8 mouse cellular contexts compared by ENCODE assay signal in the genomic region with DNA sequence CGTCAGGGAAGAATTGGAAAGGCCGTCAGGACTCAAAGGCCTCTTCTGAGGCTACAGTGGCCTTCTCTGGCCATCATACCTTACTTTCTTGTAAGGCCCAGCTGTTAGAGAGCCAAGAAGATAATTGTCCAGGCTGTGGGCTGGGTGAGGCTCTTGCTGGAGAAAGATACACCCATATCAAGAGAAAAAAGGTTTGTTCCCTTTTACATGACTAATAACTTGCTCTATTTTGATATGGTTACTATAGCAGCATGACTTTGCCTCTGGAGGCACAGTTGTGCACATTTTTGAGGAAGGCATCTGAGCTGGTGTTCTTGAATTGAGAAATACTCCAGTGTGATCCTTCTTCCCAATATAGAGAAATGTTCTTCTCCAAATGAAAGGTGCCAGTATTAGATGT. TPM values are rescaled to one million over a fixed set of nuclear protein-coding genes. Genes with fewer than 3 reads are reported as not detected.
DNase-seq lines count a peak whose midpoint lies in the region; ATAC-seq and TF ChIP-seq lines count a peak whose summit lies in the region.

No protein-coding gene starts in this region.

- peak overlapping the region; percentile 97 for H3K9ac ChIP-seq in forebrain, postnatal 0 days
- H3K9ac ChIP-seq in neural tube, embryonic 14.5 days (replicated peaks; ENCODE audit: low read depth, low read length), result peak overlapping the region; percentile 94

- ATAC-seq in forebrain, postnatal 0 days, result no peak
- ATAC-seq in neural tube, embryonic 14.5 days (ENCODE audit: low read depth), result no peak

- H3K36me3 ChIP-seq in forebrain, postnatal 0 days (ENCODE audit: insufficient read depth), result peaks cover 16% of the 10 kb centered on the region
- peaks cover 17% of the 10 kb centered on the region for H3K36me3 ChIP-seq in neural tube, embryonic 14.5 days (ENCODE audit: control insufficient read depth, insufficient read depth, low read length)

- no peak overlapping the region for H3K27ac ChIP-seq in forebrain, postnatal 0 days (ENCODE audit: low read depth, low read length)
- no peak overlapping the region for H3K27ac ChIP-seq in neural tube, embryonic 14.5 days (ENCODE audit: low read depth, low read length)

- H3K4me3 ChIP-seq in forebrain, postnatal 0 days (ENCODE audit: low read depth, low read length), result peak overlapping the region; percentile 96
- H3K4me3 ChIP-seq in neural tube, embryonic 14.5 days (ENCODE audit: low read depth, low read length), result peak overlapping the region; percentile 97

- peaks cover 30% of the 10 kb centered on the region; the same call in 1 of the 2 replicates for H3K4me1 ChIP-seq in forebrain, postnatal 0 days (ENCODE audit: insufficient read depth)
- peaks cover 30% of the 10 kb centered on the region for H3K4me1 ChIP-seq in neural tube, embryonic 14.5 days (ENCODE audit: control insufficient read depth, insufficient read depth, low read length)

- no peaks in the 10 kb centered on the region for H3K9me3 ChIP-seq in forebrain, postnatal 0 days (ENCODE audit: low read length)
- no peaks in the 10 kb centered on the region for H3K9me3 ChIP-seq in neural tube, embryonic 14.5 days (ENCODE audit: control insufficient read depth, low read length)

- 2% methylated on average over 2 of the region's 2 CpGs for WGBS in forebrain, postnatal 0 days
- 11% methylated on average over 2 of the region's 2 CpGs for WGBS in neural tube, embryonic 14.5 days

- peak; percentile 31 to 72 for DNase-seq in adrenal gland, adult (ENCODE audit: inconsistent age in 2 of 2, low spot score in 1 of 2)
- DNase-seq in adrenal gland, postnatal 36 days, result no peak
- peak; percentile 31 for DNase-seq in MN1 (ENCODE audit: low spot score)
- DNase-seq in forebrain, postnatal 0 days, result no peak
- DNase-seq in liver, result peak; percentile 70
- DNase-seq in yolk sac, embryonic 10.5 days (ENCODE audit: low spot score), result no peak
- DNase-seq in adrenal gland, adult 8-10 months, result no peak

- H3K27me3 ChIP-seq in forebrain, postnatal 0 days (ENCODE audit: insufficient read depth, low read length), result no peaks in the 10 kb centered on the region
- peaks cover 3% of the 10 kb centered on the region; the same call in 1 of the 2 replicates for H3K27me3 ChIP-seq in neural tube, embryonic 14.5 days (ENCODE audit: control insufficient read depth, insufficient read depth, low read length)

- TF ChIP-seq CTCF in forebrain, postnatal 0 days (IDR thresholded peaks at IDR 0.05; ENCODE audit: low read depth), result no peak

- peak overlapping the region; percentile 94 for H3K4me2 ChIP-seq in forebrain, postnatal 0 days (ENCODE audit: low read depth)
- H3K4me2 ChIP-seq in neural tube, embryonic 14.5 days (ENCODE audit: low read depth, low read length), result peak overlapping the region; percentile 100

RNA-seq across cellular contexts. Expression of gene Ppp1r15b, which starts 2.5 kb away (rescaled TPM):
- total RNA-seq in adrenal gland, postnatal 36 days (2021), result 10 to 100 TPM; 92.4 to 97.3 TPM
- total RNA-seq in forebrain, postnatal 0 days (2014; rRNA removed), result 35.0 and 49.5 TPM in 2 replicates
- polyA plus RNA-seq in forebrain, postnatal 0 days (2015; fragmentation: Nextera tagmentation; extraction: Ambion mirVana), result 13.9 and 18.7 TPM in 2 replicates
- 25.9 and 37.1 TPM in 2 replicates for polyA plus RNA-seq in neural tube, embryonic 14.5 days (2014; fragmentation: Nextera tagmentation; extraction: Ambion mirVana)
- 10 to 100 TPM; 67.1 to 80.6 (median 71.1) TPM for total RNA-seq in adrenal gland, adult 8-10 months (2022)

RNA-seq across cellular contexts. Expression of gene Plekha6, which starts 30.6 kb away (rescaled TPM):
- total RNA-seq in adrenal gland, postnatal 36 days (2021), result 10 to 100 TPM; 14.3 to 18.8 TPM
- total RNA-seq in forebrain, postnatal 0 days (2014; rRNA removed), result 23.2 and 28.6 TPM in 2 replicates
- 3.4 and 5.7 TPM in 2 replicates for polyA plus RNA-seq in forebrain, postnatal 0 days (2015; fragmentation: Nextera tagmentation; extraction: Ambion mirVana)
- 25.5 and 27.9 TPM in 2 replicates for polyA plus RNA-seq in neural tube, embryonic 14.5 days (2014; fragmentation: Nextera tagmentation; extraction: Ambion mirVana)
- total RNA-seq in adrenal gland, adult 8-10 months (2022), result 10 to 100 TPM; 16.1 to 56.7 (median 33.1) TPM

Comparison
In these comparisons a context has a peak if more than half of its experiments do, and no peak if none do; other contexts are left out.
1. DNase-seq: peak in adrenal gland, adult (2 of 2), MN1 (single experiment) and liver (single experiment); none in adrenal gland, postnatal 36 days (0 of 2), forebrain, postnatal 0 days (single experiment), yolk sac, embryonic 10.5 days (single experiment) and adrenal gland, adult 8-10 months (single experiment).